Mouse (Mus musculus): Measurements from ENCODE around the gene BC049715. TPM values are rescaled to one million over a fixed set of nuclear protein-coding genes. Genes with fewer than 3 reads are reported as not detected.
"Not testable (repeated sequence)": the region's sequence is repeated elsewhere in the genome, so short reads cannot be mapped to it uniquely, and the experiment has no call there.

BC049715 gene
- polyA plus RNA-seq, 1 experiment, result 1.3 TPM

GRCm38 (mm10) chr6:136793831-136794525 lies 33.4 kb upstream of the BC049715 start:
- Histone ChIP-seq H3K4me3 (ENCODE audit: insufficient read depth, low read depth, low read length) (peak overlapping the region; percentile 15; the same call in 1 of the 2 replicates), H3K27ac (ENCODE audit: insufficient read depth, low read depth, low read length) (no peak overlapping the region), H3K4me1 (ENCODE audit: control insufficient read depth, insufficient read depth, low read length) (no peaks in the 10 kb centered on the region), H3K36me3 (ENCODE audit: control insufficient read depth, insufficient read depth, low read length) (no peaks in the 10 kb centered on the region), H3K27me3 (replicated peaks; ENCODE audit: control insufficient read depth, insufficient read depth, low read length) (no peaks in the 10 kb centered on the region)
- DNase-seq, result no peak
- under 1% methylated on average over 24 of the region's 24 CpGs for WGBS
- no peak for TF ChIP-seq POLR2A (IDR thresholded peaks at IDR 0.05; ENCODE audit: low read depth, low read length)
- no peak for TF ChIP-seq CTCF (conservative IDR thresholded peaks at IDR 0.05; ENCODE audit: insufficient read depth, insufficient read length, low read depth, low read length)

- no peak for DNase-seq
- TF ChIP-seq CTCF (conservative IDR thresholded peaks at IDR 0.05; ENCODE audit: insufficient read depth, insufficient read length, low read depth, low read length) (no peak), POLR2A (IDR thresholded peaks at IDR 0.05; ENCODE audit: low read depth, low read length) (no peak)
- H3K4me1 ChIP-seq (ENCODE audit: control insufficient read depth, insufficient read depth, low read length), result no peaks in the 10 kb centered on the region
- no peaks in the 10 kb centered on the region for H3K27me3 ChIP-seq (replicated peaks; ENCODE audit: control insufficient read depth, insufficient read depth, low read length)
- H3K36me3 ChIP-seq (ENCODE audit: control insufficient read depth, insufficient read depth, low read length), result no peaks in the 10 kb centered on the region
- no peak overlapping the region for H3K27ac ChIP-seq (ENCODE audit: insufficient read depth, low read depth, low read length)
- no peak overlapping the region for H3K4me3 ChIP-seq (ENCODE audit: insufficient read depth, low read depth, low read length)
- 93% methylated on average over 1 of the region's 1 CpGs for WGBS
Measured at GRCm38 (mm10) chr6:136795110-136795509, 32.3 kb upstream of the BC049715 start.

- TF ChIP-seq POLR2A (IDR thresholded peaks at IDR 0.05; ENCODE audit: low read depth, low read length) (no peak), CTCF (conservative IDR thresholded peaks at IDR 0.05; ENCODE audit: insufficient read depth, insufficient read length, low read depth, low read length) (no peak)
- Histone ChIP-seq H3K4me3 (ENCODE audit: insufficient read depth, low read depth, low read length) (no peak overlapping the region), H3K36me3 (ENCODE audit: control insufficient read depth, insufficient read depth, low read length) (no peaks in the 10 kb centered on the region), H3K27me3 (replicated peaks; ENCODE audit: control insufficient read depth, insufficient read depth, low read length) (no peaks in the 10 kb centered on the region), H3K4me1 (ENCODE audit: control insufficient read depth, insufficient read depth, low read length) (no peaks in the 10 kb centered on the region), H3K27ac (ENCODE audit: insufficient read depth, low read depth, low read length) (no peak overlapping the region)
- DNase-seq, result no peak
- 61% methylated on average over 6 of the region's 6 CpGs for WGBS
Measured at GRCm38 (mm10) chr6:136795850-136796249, 31.6 kb upstream of the BC049715 start.

GRCm38 (mm10) chr6:136797874-136798693 lies 29.3 kb upstream of the BC049715 start:
- WGBS, result 94% methylated on average over 3 of the region's 3 CpGs
- H3K36me3 ChIP-seq (ENCODE audit: control insufficient read depth, insufficient read depth, low read length); H3K27ac ChIP-seq (ENCODE audit: insufficient read depth, low read depth, low read length); H3K27me3 ChIP-seq (replicated peaks; ENCODE audit: control insufficient read depth, insufficient read depth, low read length); H3K4me1 ChIP-seq (ENCODE audit: control insufficient read depth, insufficient read depth, low read length); H3K4me3 ChIP-seq (ENCODE audit: insufficient read depth, low read depth, low read length); DNase-seq: not testable (repeated sequence)

- Histone ChIP-seq H3K4me3 (ENCODE audit: insufficient read depth, low read depth, low read length) (no peak overlapping the region), H3K27ac (ENCODE audit: insufficient read depth, low read depth, low read length) (no peak overlapping the region), H3K27me3 (replicated peaks; ENCODE audit: control insufficient read depth, insufficient read depth, low read length) (no peaks in the 10 kb centered on the region), H3K36me3 (ENCODE audit: control insufficient read depth, insufficient read depth, low read length) (no peaks in the 10 kb centered on the region), H3K4me1 (ENCODE audit: control insufficient read depth, insufficient read depth, low read length) (peaks cover 5% of the 10 kb centered on the region; the same call in 1 of the 2 replicates)
- no peak for DNase-seq
- 90% methylated on average over 8 of the region's 8 CpGs for WGBS
- TF ChIP-seq POLR2A (IDR thresholded peaks at IDR 0.05; ENCODE audit: low read depth, low read length) (no peak), CTCF (conservative IDR thresholded peaks at IDR 0.05; ENCODE audit: insufficient read depth, insufficient read length, low read depth, low read length) (no peak)
Measured at GRCm38 (mm10) chr6:136800710-136801109, 26.7 kb upstream of the BC049715 start.

- Histone ChIP-seq H3K27ac (ENCODE audit: insufficient read depth, low read depth, low read length) (no peak overlapping the region), H3K4me1 (ENCODE audit: control insufficient read depth, insufficient read depth, low read length) (peaks cover 5% of the 10 kb centered on the region; the same call in 1 of the 2 replicates), H3K36me3 (ENCODE audit: control insufficient read depth, insufficient read depth, low read length) (no peaks in the 10 kb centered on the region), H3K4me3 (ENCODE audit: insufficient read depth, low read depth, low read length) (no peak overlapping the region), H3K27me3 (replicated peaks; ENCODE audit: control insufficient read depth, insufficient read depth, low read length) (no peaks in the 10 kb centered on the region)
- 85% methylated on average over 6 of the region's 6 CpGs for WGBS
- TF ChIP-seq CTCF (conservative IDR thresholded peaks at IDR 0.05; ENCODE audit: insufficient read depth, insufficient read length, low read depth, low read length) (no peak), POLR2A (IDR thresholded peaks at IDR 0.05; ENCODE audit: low read depth, low read length) (no peak)
- no peak for DNase-seq
Measured at GRCm38 (mm10) chr6:136801274-136801673, 26.2 kb upstream of the BC049715 start.

- Histone ChIP-seq H3K4me3 (ENCODE audit: insufficient read depth, low read depth, low read length) (peak overlapping the region; percentile 69), H3K4me1 (ENCODE audit: control insufficient read depth, insufficient read depth, low read length) (peaks cover 5% of the 10 kb centered on the region; the same call in 1 of the 2 replicates), H3K36me3 (ENCODE audit: control insufficient read depth, insufficient read depth, low read length) (no peaks in the 10 kb centered on the region), H3K27me3 (replicated peaks; ENCODE audit: control insufficient read depth, insufficient read depth, low read length) (no peaks in the 10 kb centered on the region), H3K27ac (ENCODE audit: insufficient read depth, low read depth, low read length) (peak overlapping the region; percentile 99)
- 17% methylated on average over 12 of the region's 12 CpGs for WGBS
- DNase-seq, result no peak
- TF ChIP-seq CTCF (conservative IDR thresholded peaks at IDR 0.05; ENCODE audit: insufficient read depth, insufficient read length, low read depth, low read length) (no peak), POLR2A (IDR thresholded peaks at IDR 0.05; ENCODE audit: low read depth, low read length) (no peak)
Measured at GRCm38 (mm10) chr6:136803093-136803738, 24.2 kb upstream of the BC049715 start.
